Mouse (Mus musculus) MEL (cell line): ENCODE data around the gene Usp37. TPM values are rescaled to one million over a fixed set of nuclear protein-coding genes. Genes with fewer than 3 reads are reported as not detected.

ENCODE experiments used
- DNase-seq: peaks from one replicate; pipeline ENCODE4 v3.0.0; 2011; ENCODE audit warnings: low read depth, low spot score
- H3K27ac ChIP-seq: 2 replicates; pipeline ENCODE4 v1.5.1; 2012; ENCODE audit warnings: low read depth, mild to moderate bottlenecking, control low read depth, low read length, moderate library complexity; ENCODE audit not compliant: control insufficient read depth
- H3K27me3 ChIP-seq, 2 experiments: fragments of 150-350 bp in 1 of 2; sonication (generic) in 1 of 2; 2 replicates each; pipeline ENCODE4 v1.6.1; 2012; ENCODE audit warnings: low read length in 2 of 2, mild to moderate bottlenecking in 2 of 2, improper control_type of control experiment in 1 of 2, moderate library complexity in 1 of 2; ENCODE audit not compliant: insufficient read depth in 2 of 2, control insufficient read depth in 1 of 2
- H3K36me3 ChIP-seq, 2 experiments: 2 replicates each; pipeline ENCODE4 v1.6.1; 2012 to 2014; ENCODE audit warnings: low read length in 2 of 2, improper control_type of control experiment in 1 of 2, inconsistent platforms in 1 of 2, mild to moderate bottlenecking in 1 of 2; ENCODE audit not compliant: insufficient read depth in 2 of 2, control insufficient read depth in 1 of 2
- H3K4me1 ChIP-seq, 2 experiments: fragments of 150-350 bp in 1 of 2; sonication (generic) in 1 of 2; 2 replicates each; pipeline ENCODE4 v1.6.1; 2012; ENCODE audit warnings: low read length in 2 of 2, improper control_type of control experiment in 1 of 2, mild to moderate bottlenecking in 1 of 2; ENCODE audit not compliant: insufficient read depth in 2 of 2, control insufficient read depth in 1 of 2
- H3K4me3 ChIP-seq, 2 experiments: fragments of 150-350 bp in 1 of 2; sonication (generic) in 1 of 2; 2 replicates each; pipeline ENCODE4 v1.5.1; 2012; ENCODE audit warnings: low read depth in 2 of 2, low read length in 2 of 2, mild to moderate bottlenecking in 2 of 2, moderate library complexity in 2 of 2, control low read depth in 1 of 2, improper control_type of control experiment in 1 of 2; ENCODE audit not compliant: control insufficient read depth in 1 of 2, insufficient read depth in 1 of 2
- H3K79me2 ChIP-seq: 2 replicates; pipeline ENCODE4 v1.6.1; 2012; ENCODE audit warnings: mild to moderate bottlenecking, low read length, moderate library complexity; ENCODE audit not compliant: control insufficient read depth, poor library complexity, insufficient read depth
- H3K9ac ChIP-seq: 2 replicates; pipeline ENCODE4 v1.6.1; 2012; ENCODE audit warnings: low read depth, mild to moderate bottlenecking, control low read depth, low read length, moderate library complexity; ENCODE audit not compliant: control insufficient read depth, poor library complexity, severe bottlenecking
- H3K9me3 ChIP-seq: fragments of 150-350 bp; sonication (generic); replicated peaks from 2 replicates; pipeline ENCODE4 v1.6.1; 2012; ENCODE audit warnings: mild to moderate bottlenecking, low read length, improper control_type of control experiment, moderate library complexity; ENCODE audit not compliant: insufficient read depth
- BHLHE40 ChIP-seq: IDR thresholded peaks from 2 replicates; pipeline ENCODE4 v1.6.1; 2012; ENCODE audit warnings: low read depth, mild to moderate bottlenecking, inconsistent platforms, low read length, improper control_type of control experiment, borderline replicate concordance
- CHD1 ChIP-seq: IDR thresholded peaks from 2 replicates; pipeline ENCODE4 v1.6.1; 2012; ENCODE audit warnings: low read depth, mild to moderate bottlenecking, inconsistent platforms, low read length, improper control_type of control experiment
- CHD2 ChIP-seq: IDR thresholded peaks from 2 replicates; pipeline ENCODE4 v1.6.1; 2011; ENCODE audit warnings: low read length, improper control_type of control experiment
- CTCF ChIP-seq, 3 experiments: IDR thresholded peaks in 2 of 3; conservative IDR thresholded peaks in 1 of 3; 2 replicates each; pipeline ENCODE4 v1.5.1; 2011 to 2012; ENCODE audit warnings: low read length in 3 of 3, low read depth in 2 of 3, mild to moderate bottlenecking in 2 of 3, improper control_type of control experiment in 1 of 3, inconsistent platforms in 1 of 3, mixed read lengths in 1 of 3, moderate library complexity in 1 of 3; ENCODE audit not compliant: control insufficient read depth in 1 of 3, insufficient read depth in 1 of 3, poor library complexity in 1 of 3, severe bottlenecking in 1 of 3
- E2F4 ChIP-seq: IDR thresholded peaks from 2 replicates; pipeline ENCODE4 v1.6.1; 2011; ENCODE audit warnings: low read depth, low read length, improper control_type of control experiment, borderline replicate concordance
- EP300 ChIP-seq, 2 experiments: IDR thresholded peaks; 2 replicates each; pipeline ENCODE4 v1.6.1; 2011; ENCODE audit warnings: improper control_type of control experiment in 2 of 2, low read length in 2 of 2, low read depth in 1 of 2, mild to moderate bottlenecking in 1 of 2
- JUND ChIP-seq: IDR thresholded peaks from 2 replicates; pipeline ENCODE4 v1.6.1; 2011; ENCODE audit warnings: low read depth, mild to moderate bottlenecking, improper control_type of control experiment, low read length
- MAFK ChIP-seq: IDR thresholded peaks from 2 replicates; pipeline ENCODE4 v1.6.1; 2011; ENCODE audit warnings: low read depth, mild to moderate bottlenecking, low read length, improper control_type of control experiment, borderline replicate concordance
- MEF2A ChIP-seq: IDR thresholded peaks from 2 replicates; pipeline ENCODE4 v1.6.1; 2014; ENCODE audit warnings: low read depth, mild to moderate bottlenecking, inconsistent platforms, low read length, improper control_type of control experiment; ENCODE audit not compliant: poor library complexity, insufficient replicate concordance, severe bottlenecking; ENCODE audit errors: extremely low read depth
- MYB ChIP-seq: IDR thresholded peaks from 2 replicates; pipeline ENCODE4 v1.6.1; 2011; ENCODE audit warnings: mild to moderate bottlenecking, low read depth, low read length, improper control_type of control experiment
- MYC ChIP-seq: IDR thresholded peaks from 2 replicates; pipeline ENCODE4 v1.6.1; 2011; ENCODE audit warnings: low read depth, mild to moderate bottlenecking, low read length, improper control_type of control experiment, moderate library complexity
- NELFE ChIP-seq: IDR thresholded peaks from 2 replicates; pipeline ENCODE4 v1.6.1; 2011; ENCODE audit warnings: low read depth, low read length, improper control_type of control experiment
- NRF1 ChIP-seq: IDR thresholded peaks from 2 replicates; pipeline ENCODE4 v1.6.1; 2014; ENCODE audit warnings: low read depth, mild to moderate bottlenecking, inconsistent platforms, low read length, improper control_type of control experiment, moderate library complexity; ENCODE audit not compliant: poor library complexity, insufficient read depth, severe bottlenecking
- POLR2AphosphoS5 ChIP-seq: IDR thresholded peaks from 2 replicates; pipeline ENCODE4 v1.6.1; 2012; ENCODE audit warnings: low read depth, borderline replicate concordance, mild to moderate bottlenecking, inconsistent platforms, low read length, moderate library complexity, mixed read lengths
- RCOR1 ChIP-seq: IDR thresholded peaks from 2 replicates; pipeline ENCODE4 v1.6.1; 2012; ENCODE audit warnings: low read depth, mild to moderate bottlenecking, inconsistent platforms, low read length, improper control_type of control experiment
- SIN3A ChIP-seq: IDR thresholded peaks from 2 replicates; pipeline ENCODE4 v1.6.1; 2012; ENCODE audit warnings: low read length, improper control_type of control experiment, inconsistent platforms
- SMC3 ChIP-seq: IDR thresholded peaks from 2 replicates; pipeline ENCODE4 v1.6.1; 2011; ENCODE audit warnings: low read depth, low read length, improper control_type of control experiment
- TCF12 ChIP-seq: IDR thresholded peaks from 2 replicates; pipeline ENCODE4 v1.6.1; 2014; ENCODE audit warnings: low read depth, mild to moderate bottlenecking, inconsistent platforms, low read length, improper control_type of control experiment, moderate library complexity
- ZC3H11A ChIP-seq: IDR thresholded peaks from 2 replicates; pipeline ENCODE4 v1.6.1; 2012; ENCODE audit warnings: low read depth, mild to moderate bottlenecking, inconsistent platforms, low read length, improper control_type of control experiment
- ZMIZ1 ChIP-seq: IDR thresholded peaks from 2 replicates; pipeline ENCODE4 v1.6.1; 2012; ENCODE audit warnings: low read depth, mild to moderate bottlenecking, inconsistent platforms, low read length, improper control_type of control experiment, moderate library complexity
- ZNF384 ChIP-seq: IDR thresholded peaks from 2 replicates; pipeline ENCODE4 v1.6.1; 2012; ENCODE audit warnings: low read depth, mild to moderate bottlenecking, inconsistent platforms, low read length, improper control_type of control experiment
- polyA plus RNA-seq, 2 experiments: library from polyadenylated mRNA; stranded (reverse) in 1 of 2; unstranded in 1 of 2; fragments of >175 nt in 1 of 2; fragments of >200 nt in 1 of 2; gene quantifications; 2 replicates each; pipeline versions ENCODE4 v1.2.1 to v1.2.4; 2012; ENCODE audit warnings: low replicate concordance in 2 of 2, low read depth in 1 of 2; ENCODE audit not compliant: insufficient read length in 2 of 2, insufficient read depth in 1 of 2, missing spikeins in 1 of 2
- total RNA-seq: library from RNA; depleted of rRNA; stranded (reverse); fragments of 300-350 nt; gene quantifications from 2 replicates; pipeline ENCODE4 v1.2.3, GENCODE M21; 2012

Gene Usp37
- total and polyA plus RNA-seq, 3 experiments: 17.8 to 77.6 (median 24.0) TPM

GRCm38 (mm10) chr1:74505721-74506464 is 38.2 kb downstream of the Usp37 start, which contains the start of gene Cnot9 (continued):
- TF ChIP-seq POLR2AphosphoS5 (no peak), ZC3H11A (no peak), NRF1 (peak; percentile 99), MYC (peak; percentile 71), RCOR1 (no peak), NELFE (peak; percentile 78)

GRCm38 (mm10) chr1:74505393-74505720 is 38.7 kb downstream of the Usp37 start:
- DNase-seq: no peak
- H3K4me3 ChIP-seq: peak overlapping the region; percentile 54 to 99
- no peaks in the 10 kb centered on the region for H3K27me3 ChIP-seq
- H3K27ac ChIP-seq: peak overlapping the region; percentile 63
- peaks cover 66% of the 10 kb centered on the region for H3K79me2 ChIP-seq
- H3K9ac ChIP-seq: peak overlapping the region; percentile 89
- peaks cover 3 to 10% of the 10 kb centered on the region in 2 experiments; a peak in 3 of 4 replicates for H3K4me1 ChIP-seq
- peaks cover 0 to 41% of the 10 kb centered on the region in 2 experiments; a peak in 3 of 4 replicates for H3K36me3 ChIP-seq
- H3K9me3 ChIP-seq: no peaks in the 10 kb centered on the region
- 0 out of 2 replicates have a peak, but pooled peaks have one; percentile 19 for TF ChIP-seq ZMIZ1
- TF ChIP-seq EP300 (IDR thresholded peaks at IDR 0.05; ENCODE audit: low read depth in 1 of 2, low read length in 2 of 2): no peak
- peak; percentile 84; the same call in 1 of the 2 replicates for TF ChIP-seq SIN3A
- no peak for TF ChIP-seq CHD1
- TF ChIP-seq BHLHE40: no peak
- TF ChIP-seq MAFK: no peak
- TF ChIP-seq, all 39 proteins: peak for 2

DNA sequence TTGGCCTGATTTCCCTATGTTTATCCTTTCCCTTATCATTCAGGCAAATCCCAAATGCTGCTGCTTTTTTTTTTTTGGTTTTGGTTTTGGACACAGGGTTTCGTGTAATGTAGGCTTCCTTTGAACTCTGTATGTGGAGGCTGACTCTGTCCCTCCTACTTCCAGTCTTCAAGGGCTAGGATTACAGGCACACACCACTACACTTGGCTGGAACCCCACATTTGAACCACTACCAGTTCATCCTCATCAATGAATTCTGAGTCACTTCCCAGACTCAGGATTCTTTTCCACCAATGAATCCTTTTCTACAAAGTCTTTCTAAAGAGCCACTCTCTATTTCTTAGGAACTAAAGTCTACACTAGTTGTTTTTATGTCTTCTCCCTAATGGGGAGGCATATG is 43.0 kb downstream of the Usp37 start:
- no peak overlapping the region for H3K4me3 ChIP-seq
- H3K4me1 ChIP-seq: peaks cover 2 to 3% of the 10 kb centered on the region in 2 experiments; a peak in 2 of 4 replicates
- peaks cover 15 to 28% of the 10 kb centered on the region in 2 experiments for H3K36me3 ChIP-seq

More for the DNA sequence above, 43.0 kb downstream of the Usp37 start:
- H3K9ac ChIP-seq: no peak overlapping the region
- no peaks in the 10 kb centered on the region for H3K9me3 ChIP-seq
- no peak for DNase-seq
- H3K27ac ChIP-seq: no peak overlapping the region
- peaks cover 30% of the 10 kb centered on the region for H3K79me2 ChIP-seq
- TF ChIP-seq CHD2 (no peak), MYB (no peak), SMC3 (no peak), E2F4 (no peak), POLR2AphosphoS5 (no peak), JUND (no peak), ZNF384 (no peak), CTCF (IDR thresholded peaks at IDR 0.05 in 2 of 3, conservative IDR thresholded peaks at IDR 0.05 in 1 of 3; ENCODE audit: control insufficient read depth in 1 of 3, insufficient read depth in 1 of 3, low read depth in 2 of 3, low read length in 3 of 3, poor library complexity in 1 of 3, severe bottlenecking in 1 of 3) (no peak), MEF2A (no peak), TCF12 (no peak)
- H3K27me3 ChIP-seq: no peaks in the 10 kb centered on the region
